Mouse (Mus musculus): Measurements from ENCODE around the gene Cryba4. TPM values are rescaled to one million over a fixed set of nuclear protein-coding genes. Genes with fewer than 3 reads are reported as not detected.

Gene Cryba4
- polyA plus RNA-seq, 1 experiment from 2014 or later = 1.5 TPM

GRCm38 (mm10) chr5:112199656-112200055 lies 52.7 kb downstream of the Cryba4 start:
- WGBS = 90% methylated on average over 6 of the region's 6 CpGs

More at GRCm38 (mm10) chr5:112199656-112200055, 52.7 kb downstream of the Cryba4 start:
- Histone ChIP-seq H3K27me3 (replicated peaks; ENCODE audit: insufficient read depth, low read length) (no peaks in the 10 kb centered on the region), H3K36me3 (ENCODE audit: insufficient read depth, low read length) (no peaks in the 10 kb centered on the region), H3K4me2 (replicated peaks; ENCODE audit: low read depth, low read length) (no peak overlapping the region), H3K4me3 (ENCODE audit: low read depth, low read length) (no peak overlapping the region), H3K4me1 (ENCODE audit: insufficient read depth, low read depth, low read length) (no peaks in the 10 kb centered on the region), H3K9ac (replicated peaks; ENCODE audit: low read depth) (no peak overlapping the region), H3K27ac (ENCODE audit: low read length) (no peak overlapping the region), H3K9me3 (ENCODE audit: low read length) (no peaks in the 10 kb centered on the region)
- TF ChIP-seq CTCF (IDR thresholded peaks at IDR 0.05) (no peak), EP300 (IDR thresholded peaks at IDR 0.05) (no peak)
- no peak for ATAC-seq
- no peak for DNase-seq (ENCODE audit: low spot score)

Other genes starting within 250 kb of the Cryba4 start
- gene Crybb1, start 3.3 kb upstream of the Cryba4 start, polyA plus RNA-seq (2015; fragmentation: Nextera tagmentation; extraction: Ambion mirVana) = 1.4 and 1.7 TPM in 2 replicates
- gene Tpst2, start 24.2 kb upstream of the Cryba4 start, polyA plus RNA-seq (2015; fragmentation: Nextera tagmentation; extraction: Ambion mirVana) = 96.8 and 106 TPM in 2 replicates
- 16.0 and 16.7 TPM in 2 replicates for gene Tfip11, start 73.8 kb upstream of the Cryba4 start, polyA plus RNA-seq (2015; fragmentation: Nextera tagmentation; extraction: Ambion mirVana)
- gene Srrd, start 90.5 kb upstream of the Cryba4 start, polyA plus RNA-seq (2015; fragmentation: Nextera tagmentation; extraction: Ambion mirVana) = 21.3 and 21.9 TPM in 2 replicates
- gene Hps4, start 90.6 kb upstream of the Cryba4 start, polyA plus RNA-seq (2015; fragmentation: Nextera tagmentation; extraction: Ambion mirVana) = 19.7 and 22.1 TPM in 2 replicates
- 0.25 and 0.31 TPM in 2 replicates for gene Gm6583, start 103.5 kb upstream of the Cryba4 start, polyA plus RNA-seq (2015; fragmentation: Nextera tagmentation; extraction: Ambion mirVana)
- 1.9 and 2.0 TPM in 2 replicates for gene Asphd2, start 142.3 kb upstream of the Cryba4 start, polyA plus RNA-seq (2015; fragmentation: Nextera tagmentation; extraction: Ambion mirVana)
- not detected in 2 replicates for gene Gm6588, start 196.9 kb upstream of the Cryba4 start, polyA plus RNA-seq (2015; fragmentation: Nextera tagmentation; extraction: Ambion mirVana)

All from lung, postnatal 0 days (tissue).